Mouse (Mus musculus) CH12.LX (cell line): Measurements from ENCODE around the gene 4930404H24Rik. TPM values are rescaled to one million over a fixed set of nuclear protein-coding genes. Genes with fewer than 3 reads are reported as not detected.

Experiments used
- DNase-seq: peaks from one replicate; pipeline ENCODE4 v3.0.0-alpha.2; 2013; ENCODE audit errors: extremely low read depth
- H3K27ac ChIP-seq: 2 replicates; pipeline ENCODE4 v1.5.1; 2012; ENCODE audit warnings: low read depth, mild to moderate bottlenecking, control low read depth, moderate library complexity; ENCODE audit not compliant: insufficient read depth
- H3K27me3 ChIP-seq: replicated peaks from 2 replicates; pipeline ENCODE3; 2012; ENCODE audit warnings: inconsistent platforms
- H3K36me3 ChIP-seq, 2 experiments: replicated peaks in 1 of 2; 2 replicates each; pipeline versions ENCODE3 to v1.6.1; 2012; ENCODE audit warnings: inconsistent platforms in 1 of 2, low read length in 1 of 2, mild to moderate bottlenecking in 1 of 2, mixed read lengths in 1 of 2, moderate library complexity in 1 of 2; ENCODE audit not compliant: control insufficient read depth in 1 of 2, insufficient read depth in 1 of 2
- H3K4me1 ChIP-seq, 2 experiments: 2 replicates each; pipeline ENCODE4 v1.6.1; 2012; ENCODE audit warnings: inconsistent platforms in 1 of 2, moderate library complexity in 1 of 2; ENCODE audit not compliant: insufficient read depth in 2 of 2, control insufficient read depth in 1 of 2
- H3K4me2 ChIP-seq: 2 replicates; pipeline ENCODE4 v1.6.1; 2012; ENCODE audit warnings: low read depth, mild to moderate bottlenecking, control low read depth; ENCODE audit not compliant: poor library complexity, insufficient read depth, severe bottlenecking
- H3K4me3 ChIP-seq, 3 experiments: fragments of 150-350 bp in 1 of 3; sonication (generic) in 1 of 3; replicated peaks in 1 of 3; 2 replicates each; pipeline versions ENCODE3 to v1.5.1; 2011 to 2012; ENCODE audit warnings: low read depth in 2 of 3, low read length in 2 of 3, mild to moderate bottlenecking in 2 of 3, moderate library complexity in 2 of 3, control low read depth in 1 of 3, improper control_type of control experiment in 1 of 3, inconsistent platforms in 1 of 3, mixed read lengths in 1 of 3; ENCODE audit not compliant: poor library complexity in 1 of 3
- H3K79me2 ChIP-seq: replicated peaks from 2 replicates; pipeline ENCODE4 v1.6.1; 2012; ENCODE audit warnings: mild to moderate bottlenecking, moderate library complexity; ENCODE audit not compliant: control insufficient read depth, poor library complexity, insufficient read depth, severe bottlenecking; ENCODE audit errors: extremely low read depth
- H3K9ac ChIP-seq: 2 replicates; pipeline ENCODE4 v1.6.1; 2012; ENCODE audit warnings: low read depth, mild to moderate bottlenecking, control low read depth, moderate library complexity; ENCODE audit not compliant: insufficient read depth
- H3K9me3 ChIP-seq: replicated peaks from 2 replicates; pipeline ENCODE3; 2012; ENCODE audit warnings: low read length, inconsistent platforms, mixed read lengths
- BHLHE40 ChIP-seq: IDR thresholded peaks from 2 replicates; pipeline ENCODE4 v1.6.1; 2011; ENCODE audit warnings: mild to moderate bottlenecking, low read depth, low read length, improper control_type of control experiment
- EP300 ChIP-seq: IDR thresholded peaks from 2 replicates; pipeline ENCODE4 v1.6.1; 2011; ENCODE audit warnings: low read length, improper control_type of control experiment
- ETS1 ChIP-seq: conservative IDR thresholded peaks from 2 replicates; pipeline ENCODE4 v1.6.1; 2012; ENCODE audit warnings: low read depth, mild to moderate bottlenecking, inconsistent platforms, low read length, improper control_type of control experiment, moderate library complexity
- GABPA ChIP-seq: IDR thresholded peaks from 2 replicates; pipeline ENCODE4 v1.6.1; 2012; ENCODE audit warnings: low read depth, low read length, improper control_type of control experiment, inconsistent platforms; ENCODE audit not compliant: insufficient replicate concordance
- JUN ChIP-seq: IDR thresholded peaks from 2 replicates; pipeline ENCODE4 v1.6.1; 2011; ENCODE audit warnings: low read depth, mild to moderate bottlenecking, low read length, improper control_type of control experiment, moderate library complexity; ENCODE audit not compliant: insufficient read depth
- MAX ChIP-seq: IDR thresholded peaks from 2 replicates; pipeline ENCODE4 v1.6.1; 2011; ENCODE audit warnings: low read length, improper control_type of control experiment
- MAZ ChIP-seq: IDR thresholded peaks from 2 replicates; pipeline ENCODE4 v1.6.1; 2012; ENCODE audit warnings: low read depth, mild to moderate bottlenecking, inconsistent platforms, low read length, improper control_type of control experiment, moderate library complexity
- MEF2A ChIP-seq: IDR thresholded peaks from 2 replicates; pipeline ENCODE4 v1.6.1; 2014; ENCODE audit warnings: low read depth, mild to moderate bottlenecking, inconsistent platforms, low read length, improper control_type of control experiment, borderline replicate concordance
- MXI1 ChIP-seq: IDR thresholded peaks from 2 replicates; pipeline ENCODE4 v1.6.1; 2011; ENCODE audit warnings: mild to moderate bottlenecking, low read depth, low read length, improper control_type of control experiment
- MYC ChIP-seq: IDR thresholded peaks from 2 replicates; pipeline ENCODE4 v1.6.1; 2011; ENCODE audit warnings: low read depth, mild to moderate bottlenecking, improper control_type of control experiment, low read length
- NELFE ChIP-seq: IDR thresholded peaks from 2 replicates; pipeline ENCODE4 v1.6.1; 2011; ENCODE audit warnings: low read depth, low read length, improper control_type of control experiment
- NRF1 ChIP-seq: IDR thresholded peaks from 2 replicates; pipeline ENCODE4 v1.6.1; 2014; ENCODE audit warnings: low read depth, mild to moderate bottlenecking, inconsistent platforms, low read length, improper control_type of control experiment, moderate library complexity
- POLR2AphosphoS2 ChIP-seq: IDR thresholded peaks from 2 replicates; pipeline ENCODE4 v1.6.1; 2011; ENCODE audit warnings: low read depth, low read length, improper control_type of control experiment
- RAD21 ChIP-seq: IDR thresholded peaks from 2 replicates; pipeline ENCODE4 v1.6.1; 2011; ENCODE audit warnings: low read depth, mild to moderate bottlenecking, low read length, improper control_type of control experiment, moderate library complexity
- RCOR1 ChIP-seq: conservative IDR thresholded peaks from 2 replicates; pipeline ENCODE4 v1.6.1; 2012; ENCODE audit warnings: low read depth, mild to moderate bottlenecking, inconsistent platforms, low read length, improper control_type of control experiment
- SIN3A ChIP-seq: IDR thresholded peaks from 2 replicates; pipeline ENCODE4 v1.6.1; 2012; ENCODE audit warnings: low read length, improper control_type of control experiment, inconsistent platforms
- SMC3 ChIP-seq: IDR thresholded peaks from 2 replicates; pipeline ENCODE4 v1.6.1; 2011; ENCODE audit warnings: low read depth, low read length, improper control_type of control experiment
- TCF12 ChIP-seq: IDR thresholded peaks from 2 replicates; pipeline ENCODE4 v1.6.1; 2014; ENCODE audit warnings: low read depth, mild to moderate bottlenecking, inconsistent platforms, low read length, improper control_type of control experiment
- ZKSCAN1 ChIP-seq: IDR thresholded peaks from 2 replicates; pipeline ENCODE4 v1.6.1; 2012; ENCODE audit warnings: low read depth, inconsistent platforms, low read length, improper control_type of control experiment, borderline replicate concordance
- ZMIZ1 ChIP-seq: IDR thresholded peaks from 2 replicates; pipeline ENCODE4 v1.6.1; 2012; ENCODE audit warnings: low read depth, mild to moderate bottlenecking, inconsistent platforms, low read length, improper control_type of control experiment
- ZNF384 ChIP-seq: IDR thresholded peaks from 2 replicates; pipeline ENCODE4 v1.6.1; 2012; ENCODE audit warnings: low read depth, low read length, improper control_type of control experiment, inconsistent platforms
- dilution Hi-C: fragments of 300-500 bp; cut with MboI; formaldehyde crosslinking; loops from 2 replicates; pipeline ENCODE4 v1.14.3; 2020; ENCODE audit warnings: low sequenced_read_pairs; ENCODE audit not compliant: extremely low pct_unique_long_range_greater_than_20kb, extremely low pct_ligation_motif_present
- in situ Hi-C: fragments of 300-500 bp; cut with MboI; formaldehyde crosslinking; loops from 3 replicates; pipeline ENCODE4 v1.14.3; 2019; ENCODE audit warnings: low sequenced_read_pairs, low pct_ligation_motif_present, low pct_unique_long_range_greater_than_20kb, mixed read lengths
- polyA plus RNA-seq: library from polyadenylated mRNA; unstranded; fragments of >175 nt; gene quantifications from 2 replicates; pipeline ENCODE4 v1.2.1, GENCODE M21; 2012; ENCODE audit warnings: low read depth; ENCODE audit not compliant: insufficient read length
- total RNA-seq, 2 experiments: library from RNA; depleted of rRNA; stranded (reverse); fragments of 300-350 nt in 1 of 2; fragments of >200 nt in 1 of 2; gene quantifications; 2 replicates each; pipeline ENCODE4 v1.2.3; 2012 to 2014

Gene 4930404H24Rik
- total RNA-seq (2012; rRNA removed), result not detected in 2 replicates
- total RNA-seq (2014; rRNA removed), result not detected in 2 replicates
- polyA plus RNA-seq, result not detected in 2 replicates

- H3K4me2 ChIP-seq, result peak within 1 kb of the TSS; percentile 88
- dilution Hi-C loops, result no loop called here
- peak within 1 kb of the TSS; percentile 63; the same call in 1 of the 2 replicates for H3K27ac ChIP-seq
- TF ChIP-seq NELFE (no peak), BHLHE40 (peak; percentile 76), MXI1 (no peak; the same call in 1 of the 2 replicates), NRF1 (peak; percentile 92), MAZ (peak; percentile 87), MYC (no peak), SIN3A (peak; percentile 46), GABPA (no peak), ETS1 (no peak), MAX (no peak), ZNF384 (no peak), TCF12 (peak; percentile 7; the same call in 1 of the 2 replicates)
- H3K9me3 ChIP-seq, result no peaks in the 10 kb centered on the region
- H3K36me3 ChIP-seq, result no peaks in the 10 kb centered on the region
- peak within 1 kb of the TSS; percentile 53 for H3K9ac ChIP-seq
- peak; percentile 59 for DNase-seq
- in situ Hi-C loops, result no loop called here
- peak within 1 kb of the TSS; percentile 30 to 63 (median 46) for H3K4me3 ChIP-seq
- peaks cover 30 to 50% of the 10 kb centered on the region in 2 experiments for H3K4me1 ChIP-seq
- H3K79me2 ChIP-seq, result no peaks in the 10 kb centered on the region
- no peaks in the 10 kb centered on the region for H3K27me3 ChIP-seq
Observed at GRCm38 (mm10) chr2:153492573-153493392, at the start of gene 4930404H24Rik. 4930404H24Rik (plus strand) TSS chr2:153492790.

GRCm38 (mm10) chr2:153443434-153444240, 49.0 kb upstream of the 4930404H24Rik start:
- H3K4me3 ChIP-seq, result peak overlapping the region in 1 of 3 experiments; percentile 44
- peak overlapping the region; percentile 92 for H3K4me2 ChIP-seq
- H3K9ac ChIP-seq, result no peak overlapping the region
- TF ChIP-seq SMC3 (no peak), EP300 (no peak), GABPA (no peak), RAD21 (no peak), RCOR1 (no peak), POLR2AphosphoS2 (no peak), TCF12 (no peak), JUN (no peak), NELFE (no peak), MEF2A (no peak), ZMIZ1 (no peak), NRF1 (no peak), ZKSCAN1 (no peak)
- DNase-seq, result no peak
- H3K79me2 ChIP-seq, result no peaks in the 10 kb centered on the region
- no peaks in the 10 kb centered on the region for H3K9me3 ChIP-seq
- dilution Hi-C loops (no loop called here), in situ Hi-C loops (no loop called here)
- H3K36me3 ChIP-seq, result no peaks in the 10 kb centered on the region
- H3K27ac ChIP-seq, result no peak overlapping the region
- H3K4me1 ChIP-seq, result peaks cover 2 to 14% of the 10 kb centered on the region in 2 experiments; a peak in 3 of 4 replicates
- peaks cover 11% of the 10 kb centered on the region for H3K27me3 ChIP-seq
